Mouse (Mus musculus) embryo, embryonic 11.5 days (tissue): ENCODE measurements around the gene BC035044.
"Not testable (repeated sequence)": the region's sequence is repeated elsewhere in the genome, so short reads cannot be mapped to it uniquely, and the experiment has no call there.

Source experiments
- DNase-seq: peaks from one replicate; pipeline ENCODE4 v3.0.0-alpha.2; 2012; ENCODE audit warnings: low read depth, low spot score

The BC035044 gene

DNA sequence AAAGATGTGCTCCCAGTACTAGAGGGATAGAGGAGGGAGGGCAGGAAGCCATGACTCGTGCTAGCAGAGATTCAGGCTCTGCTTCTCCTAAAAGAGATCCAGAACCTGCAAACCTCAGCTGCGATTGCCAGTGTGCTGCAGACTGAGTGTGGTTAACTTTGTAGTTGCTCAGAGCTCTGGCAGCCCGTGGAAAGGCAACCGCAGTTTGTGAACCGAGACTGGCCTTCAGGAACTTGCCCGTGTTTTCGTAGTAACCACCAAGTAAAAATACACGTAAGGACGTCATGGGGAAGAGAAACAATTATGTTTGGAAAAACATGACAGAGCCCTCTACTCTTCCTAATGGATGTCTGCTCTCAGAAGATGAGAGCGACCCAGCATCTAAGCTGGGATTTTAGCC, 57.9 kb downstream of the BC035044 start:
- no peak for DNase-seq

GRCm38 (mm10) chr6:128829837-128830236, 61.1 kb downstream of the BC035044 start:
- DNase-seq: no peak

DNA sequence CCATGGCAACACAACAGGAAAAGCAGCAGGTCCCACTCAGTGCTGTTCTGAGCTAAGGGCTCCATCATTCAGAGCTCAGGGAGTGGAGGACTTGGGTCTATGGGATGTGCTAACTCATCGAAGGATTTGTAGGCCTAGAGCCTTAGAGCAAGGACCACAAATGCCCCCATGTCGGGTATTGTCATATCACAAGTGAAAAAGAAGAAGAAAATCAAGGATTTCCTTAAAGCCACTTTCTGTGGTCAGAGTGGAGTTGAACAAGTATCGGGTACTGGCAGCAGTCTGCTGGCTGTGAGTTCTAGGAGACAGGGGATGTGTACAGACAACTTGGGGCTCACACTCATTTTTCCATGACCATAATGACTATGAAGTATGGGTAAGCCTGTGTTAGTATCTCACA, 64.1 kb downstream of the BC035044 start:
- no peak for DNase-seq

DNA sequence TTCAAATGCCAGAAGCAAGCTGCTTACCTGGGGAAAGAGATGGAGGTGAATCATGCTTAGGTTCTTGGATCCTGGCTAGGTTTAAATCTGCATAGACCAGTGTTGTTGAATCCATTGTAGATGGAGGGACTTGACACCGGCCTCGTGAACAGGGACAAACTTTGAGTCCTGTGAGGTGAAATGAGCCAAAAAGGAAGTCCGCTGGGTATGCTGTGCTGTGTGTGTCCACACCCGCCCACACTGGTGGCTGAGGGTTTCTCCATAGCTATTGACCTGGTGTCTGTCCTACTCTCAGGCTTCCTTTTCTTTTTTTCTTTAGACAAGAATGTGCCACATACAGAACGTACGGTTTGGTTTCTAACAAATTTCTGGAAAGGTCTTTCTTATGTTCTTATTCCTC, 64.8 kb downstream of the BC035044 start, which contains the start of the genes Gm44511 and Klrb1b:
Gene Gm44511 (minus strand): TSS at position 184 of the 400 bp plus-strand sequence.
Gene Klrb1b (minus strand): TSS at position 200 of the 400 bp plus-strand sequence.
- no peak for DNase-seq

DNA sequence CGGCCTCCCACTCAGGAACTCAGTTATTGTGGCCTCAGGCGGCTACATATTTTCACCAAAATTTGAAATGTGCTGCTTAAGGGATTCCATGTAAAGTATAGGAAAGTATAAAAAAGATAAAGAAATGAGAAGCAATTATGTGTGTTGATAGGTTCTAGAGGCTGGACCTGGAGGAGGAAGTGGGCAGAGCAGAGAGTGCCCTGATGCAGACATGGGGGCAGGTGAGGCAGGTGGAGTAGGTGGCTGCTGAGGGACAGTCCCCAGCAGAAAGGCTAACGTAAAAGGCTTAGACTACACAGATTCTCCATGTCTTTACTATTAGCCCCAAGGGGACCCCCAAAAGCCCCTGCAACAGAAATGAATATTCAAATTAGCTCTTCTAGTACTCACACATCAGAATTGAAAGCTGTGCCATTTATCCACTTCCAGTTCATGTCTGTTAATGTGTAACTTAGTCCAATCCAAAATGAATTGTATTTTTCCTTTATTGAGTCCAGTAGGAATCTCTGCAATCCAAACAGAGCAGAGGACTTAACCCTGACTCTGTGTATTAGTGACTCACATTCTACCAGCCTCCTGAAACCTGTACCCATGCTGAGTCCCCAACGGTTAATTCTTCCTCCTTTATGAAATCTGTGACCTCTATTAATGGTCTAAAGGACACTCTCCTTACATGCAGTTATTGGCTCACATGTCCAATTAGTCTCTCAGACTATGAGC, 72.7 kb downstream of the BC035044 start:
- no peak for DNase-seq

- DNase-seq: no peak
Measured at GRCm38 (mm10) chr6:128808532-128808931, 82.4 kb downstream of the BC035044 start.

GRCm38 (mm10) chr6:128807021-128807420, 83.9 kb downstream of the BC035044 start:
- no peak for DNase-seq

GRCm38 (mm10) chr6:128804823-128805640, 85.9 kb downstream of the BC035044 start:
- DNase-seq: not testable (repeated sequence)

DNA sequence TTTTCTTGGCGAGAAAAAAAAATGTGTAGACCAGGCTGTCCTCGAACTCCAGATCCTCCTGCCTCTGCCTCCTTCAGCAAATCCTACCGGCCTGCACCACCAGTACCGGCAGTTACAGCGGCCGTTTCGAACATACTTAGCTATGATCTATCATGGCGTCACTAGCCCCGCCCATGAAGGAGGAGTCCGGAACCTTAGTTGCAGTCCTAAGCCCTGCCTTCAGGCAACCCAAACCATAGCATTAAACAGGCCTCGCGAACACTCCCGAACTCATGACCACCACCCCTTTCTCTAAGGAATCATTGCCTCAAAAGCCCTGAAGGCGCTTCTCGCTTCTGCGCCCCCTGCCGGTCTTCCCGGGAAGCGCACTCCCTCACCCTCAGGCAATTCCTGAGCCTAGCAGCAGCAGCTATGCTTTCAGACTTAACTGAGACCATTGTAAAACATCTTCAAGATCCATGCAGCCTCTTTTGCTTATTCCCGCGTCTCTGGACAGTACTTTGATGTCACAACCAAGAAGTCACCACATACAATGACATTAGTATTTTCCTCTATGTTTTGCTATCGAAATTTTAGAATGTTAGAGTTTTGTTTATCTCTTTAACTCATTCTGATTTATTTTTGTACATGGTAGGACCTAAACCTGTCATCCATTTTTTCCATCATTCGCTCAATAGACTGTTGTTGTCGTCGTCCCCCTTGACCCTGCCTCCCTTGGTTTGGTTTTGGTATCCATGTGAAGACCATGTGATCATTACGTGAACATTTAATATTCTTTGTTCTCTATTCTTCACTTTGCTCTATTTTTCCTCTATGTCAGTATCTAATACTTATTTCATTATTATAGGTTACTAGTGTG, 87.7 kb downstream of the BC035044 start:
- peak; percentile 95 for DNase-seq

- no peak for DNase-seq
Measured at GRCm38 (mm10) chr6:128802557-128802956, 88.4 kb downstream of the BC035044 start.

- not testable (repeated sequence) for DNase-seq
Measured at GRCm38 (mm10) chr6:128800696-128801095, 90.2 kb downstream of the BC035044 start.

DNA sequence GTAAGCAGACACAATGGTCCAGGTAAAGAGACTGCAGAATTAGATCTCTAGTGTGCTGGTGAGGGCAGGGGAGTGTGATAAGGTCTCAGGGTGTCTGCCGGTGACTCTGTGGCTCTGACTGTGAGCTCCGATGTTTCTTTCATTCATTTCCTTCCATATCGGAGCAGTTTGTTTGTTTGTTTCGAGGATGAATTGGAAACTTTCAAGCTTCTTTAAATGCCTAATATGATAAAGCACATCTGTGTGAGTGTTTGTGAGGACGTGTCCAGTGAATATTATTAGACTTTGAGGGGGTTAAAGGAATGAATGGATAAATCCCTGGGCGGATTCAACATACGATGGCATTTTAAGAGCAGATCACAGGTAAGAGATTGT, 91.0 kb downstream of the BC035044 start:
- no peak for DNase-seq

- DNase-seq: peak; percentile 87
Measured at GRCm38 (mm10) chr6:128799144-128799895, 91.6 kb downstream of the BC035044 start.
